Mouse (Mus musculus) embryonic facial prominence, embryonic 11.5 days (tissue): ENCODE measurements around the gene Mtmr6. TPM values are rescaled to one million over a fixed set of nuclear protein-coding genes. Genes with fewer than 3 reads are reported as not detected.

Experiments used
- ATAC-seq: fragments of 200-750 bp; cut with Nextera tagmentation; replicated peaks from 2 replicates; pipeline ENCODE4 v1.8.0; 2017; ENCODE audit warnings: low read depth; ENCODE audit not compliant: insufficient number of reproducible peaks, low FRiP score, low TSS enrichment
- DNase-seq: peaks from one replicate; pipeline ENCODE4 v3.0.0-alpha.2; 2015; ENCODE audit warnings: low spot score
- H3K27ac ChIP-seq: fragments of 300-500 bp; sonication (generic); replicated peaks from 2 replicates; pipeline ENCODE4 v1.5.1; 2014; ENCODE audit warnings: mild to moderate bottlenecking, low read depth, low read length, control low read depth
- H3K27me3 ChIP-seq: fragments of 300-500 bp; sonication (generic); 2 replicates; pipeline ENCODE4 v1.6.1; 2014; ENCODE audit warnings: mild to moderate bottlenecking, low read length, moderate library complexity, mixed read lengths; ENCODE audit not compliant: control insufficient read depth, insufficient read depth
- H3K36me3 ChIP-seq: fragments of 300-500 bp; sonication (generic); replicated peaks from 2 replicates; pipeline ENCODE4 v1.6.1; 2014; ENCODE audit warnings: low read depth, mild to moderate bottlenecking, low read length, moderate library complexity, mixed read lengths; ENCODE audit not compliant: control insufficient read depth, insufficient read depth
- H3K4me1 ChIP-seq: fragments of 300-500 bp; sonication (generic); 2 replicates; pipeline ENCODE4 v1.6.1; 2014; ENCODE audit warnings: low read length, mixed read lengths; ENCODE audit not compliant: control insufficient read depth, insufficient read depth
- H3K4me2 ChIP-seq: fragments of 300-500 bp; sonication (generic); 2 replicates; pipeline ENCODE4 v1.6.1; 2014; ENCODE audit warnings: low read depth, mild to moderate bottlenecking, control low read depth, low read length, moderate library complexity
- H3K4me3 ChIP-seq: fragments of 300-500 bp; sonication (generic); 2 replicates; pipeline ENCODE4 v1.5.1; 2014; ENCODE audit warnings: low read depth, low read length, control low read depth
- H3K9ac ChIP-seq: fragments of 300-500 bp; sonication (generic); replicated peaks from 2 replicates; pipeline ENCODE4 v1.6.1; 2014; ENCODE audit warnings: mild to moderate bottlenecking, control low read depth, low read length
- H3K9me3 ChIP-seq: fragments of 300-500 bp; sonication (generic); replicated peaks from 2 replicates; pipeline ENCODE4 v1.6.1; 2016; ENCODE audit warnings: mild to moderate bottlenecking, low read length, inconsistent platforms, mixed read lengths; ENCODE audit not compliant: control insufficient read depth
- WGBS: fragments of 180-500 bp; shearing (Covaris S2); extraction: QIAGEN DNeasy Blood & Tissue Kit; methylation state at CpG from one replicate; pipeline ENCODE4 v1.1.7; 2014; 5-methylcytosine and 5-hydroxymethylcytosine counted together
- microRNA counts: library from miRNA; unstranded; fragments of <30 nt; microRNA quantifications from one replicate; lab custom pipeline; 2016
- microRNA-seq: library from miRNA; unstranded; fragments of <30 nt; microRNA quantifications from one replicate; pipeline ENCODE4, GENCODE M21; 2016; ENCODE audit warnings: borderline number of aligned reads
- polyA plus RNA-seq: library from polyadenylated mRNA; unstranded; fragments of >200 nt; fragmentation: Nextera tagmentation; extraction: Ambion mirVana; gene quantifications from 2 replicates; pipeline ENCODE4 v1.2.1, GENCODE M21; 2014

Mtmr6 gene
- polyA plus RNA-seq, 1 experiment from 2014 or later = 39.5 TPM

DNA sequence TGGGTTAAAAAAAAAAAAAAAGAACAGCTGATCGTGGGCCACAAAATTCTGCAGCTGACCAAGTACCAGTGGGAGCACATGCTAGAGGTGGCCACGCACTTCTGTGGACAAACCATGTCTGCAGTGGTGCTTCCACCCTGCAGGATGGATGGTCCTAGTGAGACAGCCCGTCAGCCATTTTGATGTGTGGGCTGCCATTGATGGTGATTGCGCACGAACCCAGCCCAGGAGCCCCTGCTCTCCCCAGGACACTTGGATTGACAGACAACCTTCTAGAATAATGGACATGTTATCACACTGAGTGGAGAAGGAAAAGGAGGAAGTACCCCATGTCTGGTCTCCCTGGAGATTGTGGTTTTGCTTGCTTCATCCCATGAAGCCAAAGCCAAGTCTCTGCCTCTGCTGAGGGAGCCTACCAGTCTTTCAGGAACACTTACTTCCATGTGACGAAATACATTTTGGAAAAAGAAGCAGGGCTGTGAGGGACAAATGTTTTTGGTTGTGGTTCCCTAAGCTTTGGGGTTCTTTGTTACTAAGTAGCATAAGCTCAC is 80.4 kb downstream of the Mtmr6 start:
- Histone ChIP-seq H3K9me3 (no peaks in the 10 kb centered on the region), H3K4me2 (no peak overlapping the region), H3K36me3 (no peaks in the 10 kb centered on the region), H3K27me3 (no peaks in the 10 kb centered on the region), H3K4me1 (no peaks in the 10 kb centered on the region), H3K27ac (no peak overlapping the region), H3K4me3 (no peak overlapping the region), H3K9ac (no peak overlapping the region)
- DNase-seq (no peak), ATAC-seq (no peak)
- WGBS = 93% methylated on average over 6 of the region's 6 CpGs

MicroRNAs encoded within 50 kb of the gene (microRNA counts, 519-probe panel; counts per million panel counts)
- not detected for microRNA mmu-miR-719 (lab: Ali Mortazavi, UCI)

Small RNAs within 50 kb of the gene (microRNA-seq; reads per million reads assigned to microRNA genes)
- gene Mir719 = not detected

Other genes starting within 250 kb of the Mtmr6 start
- 4.2 and 5.9 TPM in 2 replicates for gene Atp8a2, start 68.0 kb upstream of the Mtmr6 start, polyA plus RNA-seq
- gene Nupl1, start 13.8 kb upstream of the Mtmr6 start, polyA plus RNA-seq = not detected in 2 replicates
- 80.5 and 81.4 TPM in 2 replicates for gene Gm49336, start 13.7 kb upstream of the Mtmr6 start, polyA plus RNA-seq
- 3.3 and 3.5 TPM in 2 replicates for gene Amer2, start 108.0 kb downstream of the Mtmr6 start, polyA plus RNA-seq